In genomic region chr16:32814539-32814938, GRCm38 (mm10) we compare ENCODE assay signal across 8 mouse cellular contexts. TPM values are rescaled to one million over a fixed set of nuclear protein-coding genes. Genes with fewer than 3 reads are reported as not detected.
A peak's percentile ranks its signal among the peaks of the same experiment; 100 is the strongest.
DNase-seq lines count a peak whose midpoint lies in the region; ATAC-seq and TF ChIP-seq lines count a peak whose summit lies in the region.

No protein-coding gene starts in this region.

- H3K4me3 ChIP-seq in forebrain, postnatal 0 days (ENCODE audit: low read depth, low read length): peak overlapping the region; percentile 30
- peak overlapping the region; percentile 20 for H3K4me3 ChIP-seq in hindbrain, embryonic 14.5 days (replicated peaks; ENCODE audit: low read length)
- peak overlapping the region; percentile 19 for H3K4me3 ChIP-seq in limb, embryonic 14.5 days (replicated peaks; ENCODE audit: low read length)
- H3K4me3 ChIP-seq in midbrain, embryonic 14.5 days (replicated peaks; ENCODE audit: low read depth, low read length): peak overlapping the region; percentile 23

- no peaks in the 10 kb centered on the region for H3K27me3 ChIP-seq in forebrain, postnatal 0 days (ENCODE audit: insufficient read depth, low read length)
- H3K27me3 ChIP-seq in hindbrain, embryonic 14.5 days (ENCODE audit: control insufficient read depth, insufficient read depth, low read length): no peaks in the 10 kb centered on the region
- H3K27me3 ChIP-seq in limb, embryonic 14.5 days (ENCODE audit: control insufficient read depth, insufficient read depth, low read length): no peaks in the 10 kb centered on the region
- H3K27me3 ChIP-seq in midbrain, embryonic 14.5 days (ENCODE audit: control insufficient read depth, insufficient read depth, low read length): no peaks in the 10 kb centered on the region

- DNase-seq in left cerebral cortex, adult 18-20 months (ENCODE audit: low spot score in 2 of 2): peak; percentile 41 to 44
- no peak for DNase-seq in left cerebral cortex, adult 9 months (ENCODE audit: low spot score in 2 of 2)
- DNase-seq in cerebellum, adult 18-20 months: peak; percentile 48 to 57
- peak; percentile 62 for DNase-seq in forebrain, postnatal 0 days
- DNase-seq in hindbrain, embryonic 14.5 days (ENCODE audit: low spot score): peak; percentile 33
- no peak for DNase-seq in limb, embryonic 14.5 days (ENCODE audit: low spot score)
- peak; percentile 65 for DNase-seq in midbrain, embryonic 14.5 days
- peak; percentile 61 for DNase-seq in thymus, postnatal 0 days (ENCODE audit: low spot score)

- 0 out of 2 replicates have a peak, but pooled peaks cover 4% of the 10 kb centered on the region for H3K4me1 ChIP-seq in forebrain, postnatal 0 days (ENCODE audit: insufficient read depth)
- peaks cover 11% of the 10 kb centered on the region; the same call in 1 of the 2 replicates for H3K4me1 ChIP-seq in hindbrain, embryonic 14.5 days (replicated peaks; ENCODE audit: control insufficient read depth, insufficient read depth, low read length)
- peaks cover 10% of the 10 kb centered on the region for H3K4me1 ChIP-seq in limb, embryonic 14.5 days (ENCODE audit: control insufficient read depth, insufficient read depth, low read length)
- 0 out of 2 replicates have a peak, but pooled peaks cover 3% of the 10 kb centered on the region for H3K4me1 ChIP-seq in midbrain, embryonic 14.5 days (ENCODE audit: control insufficient read depth, insufficient read depth, low read length)

- H3K27ac ChIP-seq in forebrain, postnatal 0 days (ENCODE audit: low read depth, low read length): no peak overlapping the region
- no peak overlapping the region for H3K27ac ChIP-seq in hindbrain, embryonic 14.5 days
- H3K27ac ChIP-seq in limb, embryonic 14.5 days (replicated peaks; ENCODE audit: low read depth, low read length): no peak overlapping the region
- no peak overlapping the region for H3K27ac ChIP-seq in midbrain, embryonic 14.5 days (replicated peaks; ENCODE audit: low read depth, low read length)

- H3K36me3 ChIP-seq in forebrain, postnatal 0 days (ENCODE audit: insufficient read depth): no peaks in the 10 kb centered on the region
- no peaks in the 10 kb centered on the region for H3K36me3 ChIP-seq in hindbrain, embryonic 14.5 days (replicated peaks; ENCODE audit: control insufficient read depth, insufficient read depth)
- H3K36me3 ChIP-seq in limb, embryonic 14.5 days (ENCODE audit: control insufficient read depth, insufficient read depth, low read length): no peaks in the 10 kb centered on the region
- H3K36me3 ChIP-seq in midbrain, embryonic 14.5 days (ENCODE audit: control insufficient read depth, insufficient read depth, low read length): no peaks in the 10 kb centered on the region

- no peak for TF ChIP-seq POLR2A in limb, embryonic 14.5 days (IDR thresholded peaks at IDR 0.05; ENCODE audit: borderline replicate concordance, extremely low read depth, insufficient read depth, insufficient read length)

- no peak for TF ChIP-seq CTCF in forebrain, postnatal 0 days (IDR thresholded peaks at IDR 0.05; ENCODE audit: low read depth)

- H3K4me2 ChIP-seq in forebrain, postnatal 0 days (ENCODE audit: low read depth): peak overlapping the region; percentile 55
- peak overlapping the region; percentile 57 for H3K4me2 ChIP-seq in hindbrain, embryonic 14.5 days (replicated peaks)
- peak overlapping the region; percentile 47 for H3K4me2 ChIP-seq in limb, embryonic 14.5 days (replicated peaks; ENCODE audit: low read depth, low read length, severe bottlenecking)
- H3K4me2 ChIP-seq in midbrain, embryonic 14.5 days (ENCODE audit: low read length): peak overlapping the region; percentile 53

- 29% methylated on average over 14 of the region's 14 CpGs for WGBS in forebrain, postnatal 0 days
- 30% methylated on average over 14 of the region's 14 CpGs for WGBS in hindbrain, embryonic 14.5 days
- 25% methylated on average over 14 of the region's 14 CpGs for WGBS in limb, embryonic 14.5 days
- 29% methylated on average over 14 of the region's 14 CpGs for WGBS in midbrain, embryonic 14.5 days

- H3K9me3 ChIP-seq in forebrain, postnatal 0 days (ENCODE audit: low read length): no peaks in the 10 kb centered on the region
- H3K9me3 ChIP-seq in hindbrain, embryonic 14.5 days (ENCODE audit: control insufficient read depth, low read length): no peaks in the 10 kb centered on the region
- no peaks in the 10 kb centered on the region for H3K9me3 ChIP-seq in limb, embryonic 14.5 days (ENCODE audit: control insufficient read depth, low read length)
- H3K9me3 ChIP-seq in midbrain, embryonic 14.5 days (ENCODE audit: control insufficient read depth, low read length): no peaks in the 10 kb centered on the region

- H3K9ac ChIP-seq in forebrain, postnatal 0 days: 0 out of 2 replicates have a peak overlapping the region, but pooled peaks have one; percentile 10
- H3K9ac ChIP-seq in hindbrain, embryonic 14.5 days: peak overlapping the region; percentile 14; the same call in 1 of the 2 replicates
- no peak overlapping the region for H3K9ac ChIP-seq in limb, embryonic 14.5 days (ENCODE audit: low read depth, low read length, severe bottlenecking)
- H3K9ac ChIP-seq in midbrain, embryonic 14.5 days (replicated peaks; ENCODE audit: low read length): 0 out of 2 replicates have a peak overlapping the region, but pooled peaks have one; percentile 10

- ATAC-seq in forebrain, postnatal 0 days: no peak
- no peak for ATAC-seq in hindbrain, embryonic 14.5 days (ENCODE audit: low FRiP score)
- no peak for ATAC-seq in limb, embryonic 14.5 days (ENCODE audit: low FRiP score, low read depth)
- no peak for ATAC-seq in midbrain, embryonic 14.5 days (ENCODE audit: low FRiP score, low TSS enrichment)

RNA-seq across cellular contexts. Expression of gene Smbd1, which starts 4.3 kb away (rescaled TPM):
- total RNA-seq in left cerebral cortex, adult 18-20 months (2021): not detected
- total RNA-seq in forebrain, postnatal 0 days (2014; rRNA removed): not detected in 2 replicates
- not detected in 2 replicates for polyA plus RNA-seq in forebrain, postnatal 0 days (2015; fragmentation: Nextera tagmentation; extraction: Ambion mirVana)
- not detected in 2 replicates for polyA plus RNA-seq in hindbrain, embryonic 14.5 days (2014; fragmentation: Nextera tagmentation; extraction: Ambion mirVana)
- not detected in 2 replicates for polyA plus RNA-seq in limb, embryonic 14.5 days (2012; rRNA removed)
- not detected in 2 replicates for polyA plus RNA-seq in limb, embryonic 14.5 days (2014; fragmentation: Nextera tagmentation; extraction: Ambion mirVana)
- polyA plus RNA-seq in midbrain, embryonic 14.5 days (2014; fragmentation: Nextera tagmentation; extraction: Ambion mirVana): not detected in 2 replicates
- polyA plus RNA-seq in thymus, postnatal 0 days (2015; fragmentation: Nextera tagmentation; extraction: Ambion mirVana): 0.29 TPM in 1 of 2 replicates, not detected in the other

RNA-seq across cellular contexts. Expression of gene Muc20, which starts 17.3 kb away (rescaled TPM):
- not detected for total RNA-seq in left cerebral cortex, adult 18-20 months (2021)
- not detected in 2 replicates for total RNA-seq in forebrain, postnatal 0 days (2014; rRNA removed)
- polyA plus RNA-seq in forebrain, postnatal 0 days (2015; fragmentation: Nextera tagmentation; extraction: Ambion mirVana): not detected in 2 replicates
- polyA plus RNA-seq in hindbrain, embryonic 14.5 days (2014; fragmentation: Nextera tagmentation; extraction: Ambion mirVana): not detected in 2 replicates
- 0.11 and 0.18 TPM in 2 replicates for polyA plus RNA-seq in limb, embryonic 14.5 days (2012; rRNA removed)
- 0.12 and 0.14 TPM in 2 replicates for polyA plus RNA-seq in limb, embryonic 14.5 days (2014; fragmentation: Nextera tagmentation; extraction: Ambion mirVana)
- not detected in 2 replicates for polyA plus RNA-seq in midbrain, embryonic 14.5 days (2014; fragmentation: Nextera tagmentation; extraction: Ambion mirVana)
- polyA plus RNA-seq in thymus, postnatal 0 days (2015; fragmentation: Nextera tagmentation; extraction: Ambion mirVana): 0.10 and 0.13 TPM in 2 replicates

Comparison
In these comparisons a context has a peak if more than half of its experiments do, and no peak if none do; other contexts are left out.
1. DNase-seq: peak in left cerebral cortex, adult 18-20 months (2 of 2), cerebellum, adult 18-20 months (2 of 2), forebrain, postnatal 0 days (single experiment), hindbrain, embryonic 14.5 days (single experiment), midbrain, embryonic 14.5 days (single experiment) and thymus, postnatal 0 days (single experiment); none in left cerebral cortex, adult 9 months (0 of 2) and limb, embryonic 14.5 days (single experiment).
2. Peak in every context shown above with its lines, with median percentiles within 50 percentile points of each other: H3K4me2 ChIP-seq and H3K4me3 ChIP-seq.